Mouse (Mus musculus): Measurements from ENCODE around the gene Gm21750.

DNA sequence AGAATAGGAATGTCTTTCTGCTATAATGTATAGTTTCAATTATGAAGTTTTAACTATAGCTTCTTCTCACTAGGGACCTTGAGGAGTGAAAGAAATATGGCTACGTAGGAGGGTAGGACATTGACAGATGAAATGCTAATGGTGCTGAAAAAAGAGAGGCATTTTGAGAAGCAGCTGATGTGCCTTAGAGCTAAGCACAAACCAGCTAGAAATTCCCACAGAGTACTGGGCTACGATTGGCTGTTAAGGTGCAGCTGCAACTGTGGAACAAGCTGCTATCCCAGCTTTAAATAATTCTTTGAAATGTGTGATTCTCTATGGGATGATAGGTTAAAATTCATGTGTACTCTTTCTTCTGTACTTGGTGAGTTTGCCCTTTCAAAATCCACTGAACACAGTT, 9.1 kb downstream of the Gm21750 start:
- TF ChIP-seq ZNF384 (IDR thresholded peaks at IDR 0.05; ENCODE audit: low read depth, low read length) (no peak), MAFK (IDR thresholded peaks at IDR 0.05; ENCODE audit: insufficient read depth, low read depth, low read length) (no peak), HCFC1 (IDR thresholded peaks at IDR 0.05; ENCODE audit: borderline replicate concordance, insufficient read depth, low read length) (no peak), ZC3H11A (IDR thresholded peaks at IDR 0.05; ENCODE audit: borderline replicate concordance, low read depth, low read length) (no peak)
